Mouse (Mus musculus) erythroblast, embryonic 14.5 days (primary cell): ENCODE data around the gene Tmem240.

ENCODE experiments used
- GATA1 ChIP-seq: IDR thresholded peaks from 2 replicates; pipeline ENCODE4 v1.6.1; 2012; ENCODE audit warnings: low read length, inconsistent platforms, mixed read lengths
- TAL1 ChIP-seq: IDR thresholded peaks from 3 replicates; pipeline ENCODE4 v1.6.1; 2012; ENCODE audit warnings: low read length, inconsistent platforms, mixed read lengths

DNA sequence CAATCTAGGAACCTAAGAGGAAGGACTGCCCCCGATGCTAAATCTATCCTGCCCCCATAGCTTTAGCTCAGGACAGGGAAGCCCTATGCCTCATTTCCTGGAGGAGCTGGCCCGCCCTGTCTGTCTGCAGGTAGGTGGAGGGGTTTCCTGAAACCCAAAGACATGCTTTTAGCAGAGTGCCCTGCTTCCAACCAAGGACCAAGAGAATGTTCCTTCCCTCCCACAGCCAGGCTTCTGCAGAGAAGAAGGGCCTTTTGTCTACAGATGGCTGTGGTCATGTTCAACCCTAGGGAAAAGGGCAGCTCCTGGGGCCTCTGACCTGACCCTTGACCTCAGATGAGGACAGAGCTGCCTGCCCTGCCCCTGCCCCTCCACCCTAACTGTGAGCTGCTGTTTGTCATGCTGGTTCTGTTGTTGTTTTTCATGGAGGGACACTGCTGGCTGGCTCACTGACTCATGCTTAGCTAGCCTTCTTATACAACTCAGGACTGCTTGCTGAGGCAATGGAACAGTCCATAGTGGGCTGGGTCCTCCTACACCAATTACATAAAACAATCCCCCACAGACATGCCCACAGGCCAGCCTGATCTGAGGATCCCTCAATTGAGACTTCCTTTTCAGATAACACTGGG, 42.2 kb downstream of the Tmem240 start:
- TF ChIP-seq TAL1: no peak
- TF ChIP-seq GATA1: no peak
